Mouse (Mus musculus): ENCODE measurements around the gene Brd1. TPM values are rescaled to one million over a fixed set of nuclear protein-coding genes. Genes with fewer than 3 reads are reported as not detected.
"Not testable (repeated sequence)": the region's sequence is repeated elsewhere in the genome, so short reads cannot be mapped to it uniquely, and the experiment has no call there.

Gene Brd1
- total RNA-seq (2014; fragmentation: Nextera tagmentation) (52.4 and 59.4 TPM in 2 replicates), total RNA-seq (2017) (51.8 and 64.0 TPM in 2 replicates), polyA plus RNA-seq (2012) (38.6 and 49.8 TPM in 2 replicates)

DNA sequence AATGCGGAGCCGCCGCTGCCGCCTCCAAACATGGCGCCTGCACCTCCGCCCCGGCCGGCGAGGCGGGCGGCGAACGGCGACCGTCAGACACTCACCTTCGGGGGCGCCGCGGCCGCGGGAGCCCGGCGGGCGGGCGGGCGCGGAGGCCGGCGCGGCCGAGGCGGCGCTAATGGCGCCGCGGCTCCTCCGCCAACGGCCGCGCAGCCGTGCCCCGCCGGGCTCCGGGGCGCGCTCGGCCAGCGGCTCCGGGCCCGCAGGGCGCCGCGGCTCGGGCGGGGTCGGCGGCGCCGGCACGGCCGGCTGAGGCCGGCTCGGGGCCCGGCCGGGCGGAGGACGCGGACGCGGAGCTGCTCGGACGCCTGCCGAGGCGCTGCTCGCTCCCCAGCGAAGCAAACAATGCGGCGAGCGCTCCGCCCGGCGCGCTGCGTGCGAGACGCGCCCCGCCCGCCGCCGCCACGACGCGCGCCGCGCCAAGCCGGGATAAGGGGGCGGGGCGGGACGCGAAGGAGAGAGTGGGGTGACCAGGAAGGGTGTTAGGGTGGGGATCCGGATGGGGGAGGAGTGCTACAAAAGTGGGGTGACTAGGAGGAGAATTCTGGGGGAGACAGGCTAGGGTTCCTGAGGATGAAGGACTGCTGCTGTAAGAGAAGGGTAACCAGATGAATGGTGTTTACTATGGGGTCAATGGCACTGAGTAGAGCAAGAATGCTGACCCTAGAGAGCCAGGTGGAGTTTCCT, at the start of gene Brd1:
Brd1 (minus strand) TSS at position 400 of the 738 bp plus-strand sequence.
- peak; percentile 89 for DNase-seq (ENCODE audit: low spot score)
- Histone ChIP-seq H3K9me3 (replicated peaks) (no peaks in the 10 kb centered on the region), H3K27me3 (ENCODE audit: insufficient read depth, low read length) (no peaks in the 10 kb centered on the region), H3K36me3 (replicated peaks) (peaks cover 46% of the 10 kb centered on the region), H3K4me3 (ENCODE audit: low read depth, low read length) (peak within 1 kb of the TSS; percentile 90), H3K4me1 (ENCODE audit: insufficient read depth, low read depth, low read length) (peaks cover 59% of the 10 kb centered on the region)
- ATAC-seq (ENCODE audit: extremely low read depth, insufficient number of reproducible peaks, low FRiP score, poor library complexity, severe bottlenecking), result peak; percentile 71
- TF ChIP-seq TAL1 (conservative IDR thresholded peaks at IDR 0.05; ENCODE audit: low read depth, low read length) (no peak), POLR2AphosphoS5 (IDR thresholded peaks at IDR 0.05; ENCODE audit: insufficient replicate concordance, low read depth, low read length) (no peak), GATA2 (IDR thresholded peaks at IDR 0.05; ENCODE audit: borderline replicate concordance, low read depth, low read length) (no peak), GATA1 (IDR thresholded peaks at IDR 0.05; ENCODE audit: borderline replicate concordance, low read length) (no peak), CTCF (IDR thresholded peaks at IDR 0.05; ENCODE audit: low read depth, low read length) (no peak)

GRCm38 (mm10) chr15:88774630-88775029, 40.6 kb upstream of the Brd1 start:
- not testable (repeated sequence) for ATAC-seq (ENCODE audit: extremely low read depth, insufficient number of reproducible peaks, low FRiP score, poor library complexity, severe bottlenecking); H3K4me3 ChIP-seq (ENCODE audit: low read depth, low read length); H3K4me1 ChIP-seq (ENCODE audit: insufficient read depth, low read depth, low read length); H3K27me3 ChIP-seq (ENCODE audit: insufficient read depth, low read length); H3K9me3 ChIP-seq (replicated peaks); DNase-seq (ENCODE audit: low spot score)
- peaks cover 84% of the 10 kb centered on the region for H3K36me3 ChIP-seq (replicated peaks)

DNA sequence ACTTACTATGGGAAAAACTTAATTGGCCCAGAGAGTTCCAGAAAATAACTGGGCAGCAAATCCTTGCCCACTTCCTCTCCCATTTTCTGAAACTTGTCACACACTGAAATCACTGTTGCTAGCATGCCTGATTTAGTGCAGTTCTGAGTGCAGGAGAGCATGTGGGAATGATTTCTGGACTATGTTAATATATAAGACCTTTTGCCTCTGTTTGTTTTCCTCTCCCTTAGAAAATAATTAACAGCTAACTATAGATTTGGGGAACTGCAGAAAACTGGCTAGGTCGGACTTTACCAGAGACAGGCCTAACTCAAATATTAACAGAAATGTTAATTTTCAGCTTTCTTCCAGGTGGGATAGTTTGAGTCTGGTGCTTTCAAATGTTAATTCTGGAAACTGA, 34.5 kb upstream of the Brd1 start:
- TF ChIP-seq GATA1 (IDR thresholded peaks at IDR 0.05; ENCODE audit: borderline replicate concordance, low read length), result no peak
- no peak for TF ChIP-seq TAL1 (conservative IDR thresholded peaks at IDR 0.05; ENCODE audit: low read depth, low read length)
- no peak for TF ChIP-seq POLR2AphosphoS5 (IDR thresholded peaks at IDR 0.05; ENCODE audit: insufficient replicate concordance, low read depth, low read length)
- no peak for TF ChIP-seq GATA2 (IDR thresholded peaks at IDR 0.05; ENCODE audit: borderline replicate concordance, low read depth, low read length)
- TF ChIP-seq CTCF (IDR thresholded peaks at IDR 0.05; ENCODE audit: low read depth, low read length), result no peak

DNA sequence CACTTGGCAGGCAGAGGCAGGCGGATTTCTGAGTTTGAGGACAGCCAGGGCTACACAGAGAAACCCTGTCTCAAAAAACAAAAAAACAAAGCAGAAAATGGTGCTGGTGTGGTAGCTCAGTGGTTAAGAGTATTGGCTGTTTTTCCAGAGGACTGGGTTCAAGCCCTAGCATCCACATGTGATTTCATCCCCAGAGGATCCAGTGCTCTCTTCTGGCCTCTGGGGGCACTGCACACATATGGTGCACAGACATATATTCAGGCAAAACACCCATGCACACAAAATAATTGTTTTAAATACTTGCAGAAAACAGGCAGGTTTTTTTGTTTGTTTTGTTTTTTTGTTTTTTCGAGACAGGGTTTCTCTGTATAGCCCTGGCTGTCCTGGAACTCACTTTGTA, 32.1 kb upstream of the Brd1 start:
- peaks cover 76% of the 10 kb centered on the region for H3K36me3 ChIP-seq (replicated peaks)
- not testable (repeated sequence) for ATAC-seq (ENCODE audit: extremely low read depth, insufficient number of reproducible peaks, low FRiP score, poor library complexity, severe bottlenecking)

More for the DNA sequence above, 34.5 kb upstream of the Brd1 start:
- no peak overlapping the region for H3K4me3 ChIP-seq (ENCODE audit: low read depth, low read length)
- no peaks in the 10 kb centered on the region; the same call in 1 of the 2 replicates for H3K4me1 ChIP-seq (ENCODE audit: insufficient read depth, low read depth, low read length)
- DNase-seq (ENCODE audit: low spot score) (no peak), ATAC-seq (ENCODE audit: extremely low read depth, insufficient number of reproducible peaks, low FRiP score, poor library complexity, severe bottlenecking) (no peak)
- H3K36me3 ChIP-seq (replicated peaks), result peaks cover 76% of the 10 kb centered on the region
- H3K27me3 ChIP-seq (ENCODE audit: insufficient read depth, low read length), result no peaks in the 10 kb centered on the region
- H3K9me3 ChIP-seq (replicated peaks), result no peaks in the 10 kb centered on the region

DNA sequence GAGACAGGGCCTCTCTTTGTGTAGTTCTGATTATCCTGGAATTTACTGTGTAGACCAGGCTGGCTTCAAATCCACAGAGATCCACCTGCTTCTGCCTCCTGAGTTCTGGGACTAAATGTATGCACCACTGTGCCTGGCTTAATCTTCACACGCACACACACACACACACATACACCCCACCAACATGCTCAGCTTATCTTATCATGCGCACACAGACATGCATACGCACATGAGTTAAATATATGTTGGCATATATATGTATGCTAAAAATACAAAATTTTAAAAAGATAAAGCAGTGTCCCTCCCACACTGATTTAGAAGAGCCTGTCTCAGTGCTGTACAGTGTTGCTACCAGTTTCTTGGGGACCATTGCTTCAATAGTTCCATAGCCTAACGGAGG, 27.5 kb upstream of the Brd1 start:
- Histone ChIP-seq H3K4me3 (ENCODE audit: low read depth, low read length) (no peak overlapping the region), H3K36me3 (replicated peaks) (peaks cover 86% of the 10 kb centered on the region), H3K27me3 (ENCODE audit: insufficient read depth, low read length) (no peaks in the 10 kb centered on the region), H3K9me3 (replicated peaks) (no peaks in the 10 kb centered on the region), H3K4me1 (ENCODE audit: insufficient read depth, low read depth, low read length) (peaks cover 18% of the 10 kb centered on the region)
- no peak for TF ChIP-seq GATA2 (IDR thresholded peaks at IDR 0.05; ENCODE audit: borderline replicate concordance, low read depth, low read length)
- no peak for TF ChIP-seq TAL1 (conservative IDR thresholded peaks at IDR 0.05; ENCODE audit: low read depth, low read length)
- no peak for ATAC-seq (ENCODE audit: extremely low read depth, insufficient number of reproducible peaks, low FRiP score, poor library complexity, severe bottlenecking)
- no peak for DNase-seq (ENCODE audit: low spot score)

More for the DNA sequence above, 32.1 kb upstream of the Brd1 start:
- H3K27me3 ChIP-seq (ENCODE audit: insufficient read depth, low read length); H3K9me3 ChIP-seq (replicated peaks); H3K4me1 ChIP-seq (ENCODE audit: insufficient read depth, low read depth, low read length); H3K4me3 ChIP-seq (ENCODE audit: low read depth, low read length); DNase-seq (ENCODE audit: low spot score): not testable (repeated sequence)

DNA sequence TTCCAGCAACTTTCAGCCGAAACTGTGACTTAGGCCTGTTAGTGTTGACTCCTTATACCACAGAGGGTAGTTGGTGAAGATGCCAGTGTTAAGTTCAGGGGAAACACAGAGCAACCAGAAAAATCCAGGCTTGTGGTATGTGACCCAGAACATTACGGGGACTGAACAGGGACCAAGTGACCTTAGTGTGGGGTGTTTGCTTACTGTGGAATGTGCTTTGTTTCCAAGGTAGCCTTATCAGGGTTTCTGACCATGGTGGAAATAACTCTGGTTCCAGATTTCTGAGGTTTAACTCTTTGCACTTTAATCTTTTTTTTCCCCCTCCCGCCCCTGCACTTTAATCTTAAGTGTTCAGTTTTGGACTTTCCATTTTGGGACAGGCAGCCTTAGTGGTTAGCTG, 24.0 kb upstream of the Brd1 start:
- H3K27me3 ChIP-seq (ENCODE audit: insufficient read depth, low read length), result no peaks in the 10 kb centered on the region
- TF ChIP-seq TAL1 (conservative IDR thresholded peaks at IDR 0.05; ENCODE audit: low read depth, low read length) (no peak), GATA2 (IDR thresholded peaks at IDR 0.05; ENCODE audit: borderline replicate concordance, low read depth, low read length) (no peak), CTCF (IDR thresholded peaks at IDR 0.05; ENCODE audit: low read depth, low read length) (no peak), POLR2AphosphoS5 (IDR thresholded peaks at IDR 0.05; ENCODE audit: insufficient replicate concordance, low read depth, low read length) (no peak), GATA1 (IDR thresholded peaks at IDR 0.05; ENCODE audit: borderline replicate concordance, low read length) (no peak)
- H3K9me3 ChIP-seq (replicated peaks), result no peaks in the 10 kb centered on the region
- peaks cover 40% of the 10 kb centered on the region for H3K4me1 ChIP-seq (ENCODE audit: insufficient read depth, low read depth, low read length)
- H3K36me3 ChIP-seq (replicated peaks), result peaks cover 86% of the 10 kb centered on the region
- ATAC-seq (ENCODE audit: extremely low read depth, insufficient number of reproducible peaks, low FRiP score, poor library complexity, severe bottlenecking) (no peak), DNase-seq (ENCODE audit: low spot score) (no peak)
- no peak overlapping the region for H3K4me3 ChIP-seq (ENCODE audit: low read depth, low read length)

DNA sequence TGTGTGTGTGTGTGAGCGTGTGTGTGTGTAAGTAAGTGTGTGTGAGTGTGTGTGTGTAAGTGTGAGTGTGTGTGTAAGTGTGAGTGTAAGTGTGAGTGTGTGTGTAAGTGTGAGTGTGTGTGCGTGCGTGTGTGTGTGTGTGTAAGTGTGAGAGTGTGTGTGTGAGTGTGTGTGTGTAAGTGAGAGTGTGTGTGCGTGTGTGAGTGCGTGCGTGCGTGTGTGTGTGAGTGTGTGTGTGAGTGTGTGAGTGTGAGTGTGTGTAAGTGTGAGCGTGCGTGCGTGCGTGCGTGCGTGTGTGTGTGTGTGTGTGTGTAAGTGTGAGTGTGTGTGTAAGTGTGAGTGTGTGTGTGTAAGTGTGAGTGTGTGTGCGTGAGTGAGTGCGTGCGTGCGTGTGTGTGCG, 21.7 kb upstream of the Brd1 start:
- H3K4me3 ChIP-seq (ENCODE audit: low read depth, low read length), result no peak overlapping the region
- ATAC-seq (ENCODE audit: extremely low read depth, insufficient number of reproducible peaks, low FRiP score, poor library complexity, severe bottlenecking) (no peak), DNase-seq (ENCODE audit: low spot score) (no peak)
- H3K36me3 ChIP-seq (replicated peaks), result peaks cover 63% of the 10 kb centered on the region
- no peaks in the 10 kb centered on the region for H3K9me3 ChIP-seq (replicated peaks)
- TF ChIP-seq POLR2AphosphoS5 (IDR thresholded peaks at IDR 0.05; ENCODE audit: insufficient replicate concordance, low read depth, low read length), result peak; percentile 85; the same call in 1 of the 2 replicates
- no peak for TF ChIP-seq TAL1 (conservative IDR thresholded peaks at IDR 0.05; ENCODE audit: low read depth, low read length)
- H3K27me3 ChIP-seq (ENCODE audit: insufficient read depth, low read length), result no peaks in the 10 kb centered on the region
- peaks cover 37% of the 10 kb centered on the region for H3K4me1 ChIP-seq (ENCODE audit: insufficient read depth, low read depth, low read length)
